Mouse (Mus musculus) hindbrain, postnatal 0 days (tissue): ENCODE results near the gene Slamf8. TPM values are rescaled to one million over a fixed set of nuclear protein-coding genes. Genes with fewer than 3 reads are reported as not detected.

Experiments
- ATAC-seq: fragments of 200-750 bp; cut with Nextera tagmentation; 2 replicates; pipeline ENCODE4 v1.8.0; 2017; ENCODE audit warnings: mild to moderate bottlenecking, moderate TSS enrichment, moderate library complexity
- DNase-seq: peaks from one replicate; pipeline ENCODE4 v3.0.0-alpha.2; 2015; ENCODE audit warnings: low spot score
- H3K27ac ChIP-seq: fragments of 300-500 bp; sonication (generic); 2 replicates; pipeline ENCODE4 v1.5.1; 2014; ENCODE audit warnings: mild to moderate bottlenecking
- H3K27me3 ChIP-seq: fragments of 300-500 bp; sonication (generic); 2 replicates; pipeline ENCODE4 v1.6.1; 2014; ENCODE audit warnings: low read length, mixed read lengths; ENCODE audit not compliant: insufficient read depth
- H3K36me3 ChIP-seq: fragments of 300-500 bp; sonication (generic); 2 replicates; pipeline ENCODE4 v1.6.1; 2014; ENCODE audit warnings: low read length, mixed read lengths; ENCODE audit not compliant: insufficient read depth
- H3K4me1 ChIP-seq: fragments of 300-500 bp; sonication (generic); 2 replicates; pipeline ENCODE4 v1.6.1; 2014; ENCODE audit warnings: antibody characterized with exemption, low read length, mixed read lengths; ENCODE audit not compliant: insufficient read depth
- H3K4me2 ChIP-seq: fragments of 300-500 bp; sonication (generic); 2 replicates; pipeline ENCODE4 v1.6.1; 2014; ENCODE audit warnings: low read depth, mild to moderate bottlenecking, low read length, moderate library complexity, mixed read lengths
- H3K4me3 ChIP-seq: fragments of 300-500 bp; sonication (generic); 2 replicates; pipeline ENCODE4 v1.5.1; 2014; ENCODE audit warnings: low read length
- H3K9ac ChIP-seq: fragments of 300-500 bp; sonication (generic); replicated peaks from 2 replicates; pipeline ENCODE4 v1.6.1; 2014; ENCODE audit warnings: mild to moderate bottlenecking, low read length, moderate library complexity, mixed read lengths
- H3K9me3 ChIP-seq: fragments of 300-500 bp; sonication (generic); 2 replicates; pipeline ENCODE4 v1.6.1; 2016; ENCODE audit warnings: low read length, mixed read lengths
- CTCF ChIP-seq: IDR thresholded peaks from 2 replicates; pipeline ENCODE4 v1.5.1; 2016; ENCODE audit warnings: antibody characterized with exemption, control low read depth, low read depth
- WGBS: fragments of 180-500 bp; shearing (Covaris S2); extraction: QIAGEN DNeasy Blood & Tissue Kit; methylation state at CpG from one replicate; pipeline ENCODE4 v1.1.7; 2014; 5-methylcytosine and 5-hydroxymethylcytosine counted together
- polyA plus RNA-seq: library from polyadenylated mRNA; unstranded; fragments of >200 nt; fragmentation: Nextera tagmentation; extraction: Ambion mirVana; gene quantifications from 2 replicates; pipeline ENCODE4 v1.2.1, GENCODE M21; 2015
- total RNA-seq: library from RNA; depleted of rRNA; stranded (reverse); fragments of >200 nt; gene quantifications from 2 replicates; pipeline ENCODE4 v1.2.3, GENCODE M21; 2014; rRNA removed

Gene Slamf8
- total RNA-seq (0.11 TPM in 1 of 2 replicates, not detected in the other), polyA plus RNA-seq (0.14 TPM in 1 of 2 replicates, not detected in the other)

GRCm38 (mm10) chr1:172590385-172590784, at the start of gene Slamf8:
Gene Slamf8, minus strand, starts transcription at chr1:172590568.
- Histone ChIP-seq H3K4me3 (no peak within 1 kb of the TSS), H3K4me2 (no peak within 1 kb of the TSS), H3K4me1 (peaks cover 6% of the 10 kb centered on the region), H3K9me3 (no peaks in the 10 kb centered on the region), H3K27me3 (no peaks in the 10 kb centered on the region), H3K27ac (no peak within 1 kb of the TSS), H3K9ac (no peak within 1 kb of the TSS), H3K36me3 (no peaks in the 10 kb centered on the region)
- no peak for TF ChIP-seq CTCF
- no peak for ATAC-seq
- 70% methylated on average over 7 of the region's 7 CpGs for WGBS
- DNase-seq: no peak

- 69% methylated on average over 2 of the region's 2 CpGs for WGBS
- TF ChIP-seq CTCF: no peak
- no peak for ATAC-seq
- H3K4me2 ChIP-seq: no peak overlapping the region
- H3K9me3 ChIP-seq: no peaks in the 10 kb centered on the region
- DNase-seq: no peak
- no peaks in the 10 kb centered on the region for H3K4me1 ChIP-seq
- no peak overlapping the region for H3K4me3 ChIP-seq
- H3K27ac ChIP-seq: no peak overlapping the region
- no peak overlapping the region for H3K9ac ChIP-seq
- H3K36me3 ChIP-seq: no peaks in the 10 kb centered on the region
- H3K27me3 ChIP-seq: no peaks in the 10 kb centered on the region
Observed at GRCm38 (mm10) chr1:172638781-172639180, 48.4 kb upstream of the Slamf8 start.

- WGBS: 76% methylated on average over 4 of the region's 4 CpGs
- TF ChIP-seq CTCF: peak; percentile 60
- Histone ChIP-seq H3K27ac (no peak overlapping the region), H3K27me3 (no peaks in the 10 kb centered on the region), H3K36me3 (no peaks in the 10 kb centered on the region), H3K4me3 (no peak overlapping the region), H3K9me3 (no peaks in the 10 kb centered on the region), H3K4me1 (no peaks in the 10 kb centered on the region), H3K4me2 (no peak overlapping the region), H3K9ac (no peak overlapping the region)
- ATAC-seq (no peak), DNase-seq (peak; percentile 58)
Observed at GRCm38 (mm10) chr1:172637801-172638200, 47.4 kb upstream of the Slamf8 start.

GRCm38 (mm10) chr1:172636266-172636665, 45.9 kb upstream of the Slamf8 start:
- Histone ChIP-seq H3K27me3 (no peaks in the 10 kb centered on the region), H3K4me1 (no peaks in the 10 kb centered on the region), H3K9me3 (no peaks in the 10 kb centered on the region), H3K4me3 (no peak overlapping the region), H3K27ac (no peak overlapping the region), H3K36me3 (no peaks in the 10 kb centered on the region), H3K9ac (no peak overlapping the region), H3K4me2 (no peak overlapping the region)
- DNase-seq: no peak
- 94% methylated on average over 5 of the region's 5 CpGs for WGBS
- ATAC-seq: no peak
- no peak for TF ChIP-seq CTCF

GRCm38 (mm10) chr1:172635258-172635657, 44.9 kb upstream of the Slamf8 start:
- Histone ChIP-seq H3K36me3 (no peaks in the 10 kb centered on the region), H3K4me1 (no peaks in the 10 kb centered on the region), H3K27ac (no peak overlapping the region), H3K4me3 (no peak overlapping the region), H3K9me3 (no peaks in the 10 kb centered on the region), H3K27me3 (no peaks in the 10 kb centered on the region), H3K4me2 (no peak overlapping the region), H3K9ac (no peak overlapping the region)
- no peak for ATAC-seq
- WGBS: 50% methylated on average over 4 of the region's 4 CpGs
- TF ChIP-seq CTCF: no peak
- DNase-seq: no peak

- Histone ChIP-seq H3K4me3 (no peak overlapping the region), H3K36me3 (no peaks in the 10 kb centered on the region), H3K27me3 (no peaks in the 10 kb centered on the region), H3K9me3 (no peaks in the 10 kb centered on the region), H3K4me2 (no peak overlapping the region), H3K9ac (no peak overlapping the region), H3K27ac (0 out of 2 replicates have a peak overlapping the region, but pooled peaks have one; percentile 26), H3K4me1 (no peaks in the 10 kb centered on the region)
- ATAC-seq (no peak), DNase-seq (no peak)
- no peak for TF ChIP-seq CTCF
- 92% methylated on average over 2 of the region's 2 CpGs for WGBS
Observed at GRCm38 (mm10) chr1:172634136-172634535, 43.8 kb upstream of the Slamf8 start.

GRCm38 (mm10) chr1:172632451-172633326, 42.3 kb upstream of the Slamf8 start, which contains the start of gene Dusp23:
Gene Dusp23, minus strand, starts transcription at chr1:172632962.
- Histone ChIP-seq H3K4me2 (peak within 1 kb of the TSS; percentile 92), H3K9ac (peak within 1 kb of the TSS; percentile 60), H3K4me1 (no peaks in the 10 kb centered on the region), H3K27ac (peak within 1 kb of the TSS; percentile 84), H3K4me3 (peak within 1 kb of the TSS; percentile 77), H3K36me3 (no peaks in the 10 kb centered on the region), H3K9me3 (no peaks in the 10 kb centered on the region), H3K27me3 (no peaks in the 10 kb centered on the region)
- peak; percentile 95 for DNase-seq
- under 1% methylated on average over 53 of the region's 53 CpGs for WGBS
- peak; percentile 98 for ATAC-seq
- TF ChIP-seq CTCF: peak; percentile 97
